Comparison of ENCODE assay signal across 9 mouse cellular contexts in the genomic region with DNA sequence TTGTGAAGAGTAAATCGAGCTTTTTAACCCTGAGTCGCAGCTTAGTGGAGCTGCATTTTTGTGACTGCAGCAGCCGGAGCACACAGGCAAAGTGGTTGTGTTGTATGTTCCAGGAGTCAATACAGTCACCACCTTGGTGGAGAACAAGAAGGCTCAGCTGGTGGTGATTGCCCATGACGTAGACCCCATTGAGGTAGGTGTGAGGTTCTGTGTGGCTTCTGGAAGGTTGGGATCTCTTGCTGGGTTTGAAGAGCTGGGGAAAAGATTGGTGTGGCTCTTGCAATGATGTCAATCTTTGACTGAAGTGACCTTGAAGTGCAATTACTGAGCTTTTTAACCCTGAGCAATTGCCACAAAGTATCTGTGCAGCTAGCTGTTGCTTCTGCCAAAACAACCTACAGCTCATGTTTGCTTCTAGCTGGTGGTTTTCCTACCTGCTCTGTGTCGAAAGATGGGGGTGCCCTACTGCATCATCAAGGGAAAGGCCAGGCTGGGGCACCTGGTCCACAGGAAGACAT. TPM values are rescaled to one million over a fixed set of nuclear protein-coding genes. Genes with fewer than 3 reads are reported as not detected.
DNase-seq lines count a peak whose midpoint lies in the region; ATAC-seq lines count a peak whose summit lies in the region.
"Had no signal": no experiment of that assay in that cellular context is flagged by ENCODE, and none has a peak within 500 bp of the region (broad histone marks: within the 10 kb centered on the region; RNA-seq: fewer than 3 reads in every experiment).

No protein-coding gene starts in this region.

- H3K4me1 ChIP-seq in megakaryocyte, embryonic 14.5 days: peaks cover 87% of the 10 kb centered on the region
- H3K4me1 ChIP-seq in forebrain, embryonic 14.5 days (ENCODE audit: control insufficient read depth, insufficient read depth, low read length): peaks cover 30% of the 10 kb centered on the region
- peaks cover 49% of the 10 kb centered on the region for H3K4me1 ChIP-seq in limb, embryonic 15.5 days
- peaks cover 34% of the 10 kb centered on the region for H3K4me1 ChIP-seq in stomach, embryonic 16.5 days (ENCODE audit: control insufficient read depth, insufficient read depth, low read length)

- H3K4me3 ChIP-seq in megakaryocyte, embryonic 14.5 days (replicated peaks): peak overlapping the region; percentile 100
- H3K4me3 ChIP-seq in forebrain, embryonic 14.5 days (ENCODE audit: low read depth, low read length): peak overlapping the region; percentile 75
- peak overlapping the region; percentile 77 for H3K4me3 ChIP-seq in limb, embryonic 15.5 days
- peak overlapping the region; percentile 87 for H3K4me3 ChIP-seq in stomach, embryonic 16.5 days (replicated peaks; ENCODE audit: low read length)

- peak overlapping the region; percentile 99 for H3K4me2 ChIP-seq in forebrain, embryonic 14.5 days (ENCODE audit: low read length)
- peak overlapping the region; percentile 82 for H3K4me2 ChIP-seq in limb, embryonic 15.5 days
- peak overlapping the region; percentile 100 for H3K4me2 ChIP-seq in stomach, embryonic 16.5 days (ENCODE audit: low read depth, low read length)

- H3K9ac ChIP-seq in forebrain, embryonic 14.5 days (ENCODE audit: low read length): peak overlapping the region; percentile 86
- H3K9ac ChIP-seq in limb, embryonic 15.5 days: peak overlapping the region; percentile 8; the same call in 1 of the 2 replicates
- peak overlapping the region; percentile 80 for H3K9ac ChIP-seq in stomach, embryonic 16.5 days (ENCODE audit: low read length)

- DNase-seq in forebrain, embryonic 14.5 days (ENCODE audit: low spot score): no peak
- DNase-seq in gastrocnemius, adult 8-10 months (ENCODE audit: low spot score in 2 of 2): no peak
- DNase-seq in spleen, postnatal 10 days (ENCODE audit: low spot score in 2 of 2): no peak
- DNase-seq: left cerebral cortex, postnatal 4 days; thymus, postnatal 25 days had no signal

- H3K36me3 ChIP-seq in megakaryocyte, embryonic 14.5 days (replicated peaks; ENCODE audit: low read length): peaks cover 58% of the 10 kb centered on the region
- H3K36me3 ChIP-seq in forebrain, embryonic 14.5 days (ENCODE audit: control insufficient read depth, insufficient read depth, low read length): peaks cover 49% of the 10 kb centered on the region
- peaks cover 48% of the 10 kb centered on the region for H3K36me3 ChIP-seq in limb, embryonic 15.5 days
- H3K36me3 ChIP-seq in stomach, embryonic 16.5 days (ENCODE audit: control insufficient read depth, insufficient read depth, low read length): peaks cover 26% of the 10 kb centered on the region

- H3K27ac ChIP-seq in forebrain, embryonic 14.5 days (ENCODE audit: low read depth, low read length): no peak overlapping the region
- H3K27ac ChIP-seq in limb, embryonic 15.5 days: no peak overlapping the region
- H3K27ac ChIP-seq in stomach, embryonic 16.5 days (ENCODE audit: low read length): no peak overlapping the region

- H3K9me3 ChIP-seq in megakaryocyte, embryonic 14.5 days: no peaks in the 10 kb centered on the region
- H3K9me3 ChIP-seq in forebrain, embryonic 14.5 days (replicated peaks; ENCODE audit: control insufficient read depth, low read length): no peaks in the 10 kb centered on the region
- no peaks in the 10 kb centered on the region for H3K9me3 ChIP-seq in limb, embryonic 15.5 days
- H3K9me3 ChIP-seq in stomach, embryonic 16.5 days (replicated peaks; ENCODE audit: control insufficient read depth, low read length): no peaks in the 10 kb centered on the region

- WGBS in forebrain, embryonic 14.5 days: 65% methylated on average over 5 of the region's 5 CpGs
- 64% methylated on average over 5 of the region's 5 CpGs for WGBS in limb, embryonic 15.5 days
- 73% methylated on average over 5 of the region's 5 CpGs for WGBS in stomach, embryonic 16.5 days

- no peaks in the 10 kb centered on the region for H3K27me3 ChIP-seq in megakaryocyte, embryonic 14.5 days (replicated peaks)
- no peaks in the 10 kb centered on the region for H3K27me3 ChIP-seq in forebrain, embryonic 14.5 days (replicated peaks; ENCODE audit: control insufficient read depth, insufficient read depth, low read length)
- H3K27me3 ChIP-seq in limb, embryonic 15.5 days: no peaks in the 10 kb centered on the region
- no peaks in the 10 kb centered on the region for H3K27me3 ChIP-seq in stomach, embryonic 16.5 days (ENCODE audit: control insufficient read depth, insufficient read depth, low read length)

- no peak for ATAC-seq in megakaryocyte, adult 5-6 weeks (ENCODE audit: poor library complexity, severe bottlenecking)
- no peak for ATAC-seq in forebrain, embryonic 14.5 days
- ATAC-seq in limb, embryonic 15.5 days (ENCODE audit: insufficient number of reproducible peaks, low FRiP score, low TSS enrichment, low read depth): no peak
- ATAC-seq in stomach, embryonic 16.5 days (ENCODE audit: insufficient read depth, low FRiP score): no peak

RNA-seq across cellular contexts. Expression of gene Rpl7a, which starts 1.7 kb away (rescaled TPM):
- 873 and 5,014 TPM in 2 replicates for polyA plus RNA-seq in megakaryocyte, embryonic 14.5 days (2012; ENCODE audit: insufficient read depth, low replicate concordance)
- 1,352 and 1,498 TPM in 2 replicates for total RNA-seq in megakaryocyte, adult 5-6 weeks (2015)
- 1,113 and 1,311 TPM in 2 replicates for total RNA-seq in megakaryocyte, adult 5-6 weeks (2017)
- polyA plus RNA-seq in forebrain, embryonic 14.5 days (2014; fragmentation: Nextera tagmentation; extraction: Ambion mirVana): 626 and 738 TPM in 2 replicates
- 544 and 594 TPM in 2 replicates for polyA plus RNA-seq in limb, embryonic 15.5 days (2015; fragmentation: Nextera tagmentation; extraction: Ambion mirVana)
- polyA plus RNA-seq in stomach, embryonic 16.5 days (2015; fragmentation: Nextera tagmentation; extraction: Ambion mirVana): 458 and 551 TPM in 2 replicates
- 100 to 1,000 TPM; 250 to 326 (median 272) TPM for total RNA-seq in gastrocnemius, adult 8-10 months (2022)

RNA-seq across cellular contexts. Expression of gene Med22, which starts 1.8 kb away (rescaled TPM):
- polyA plus RNA-seq in megakaryocyte, embryonic 14.5 days (2012; ENCODE audit: insufficient read depth, low replicate concordance): 29.1 and 39.9 TPM in 2 replicates
- total RNA-seq in megakaryocyte, adult 5-6 weeks (2015): 5.6 and 7.2 TPM in 2 replicates
- total RNA-seq in megakaryocyte, adult 5-6 weeks (2017): 10.9 and 12.7 TPM in 2 replicates
- polyA plus RNA-seq in forebrain, embryonic 14.5 days (2014; fragmentation: Nextera tagmentation; extraction: Ambion mirVana): 159 and 161 TPM in 2 replicates
- 48.3 and 59.8 TPM in 2 replicates for polyA plus RNA-seq in limb, embryonic 15.5 days (2015; fragmentation: Nextera tagmentation; extraction: Ambion mirVana)
- 43.0 and 46.6 TPM in 2 replicates for polyA plus RNA-seq in stomach, embryonic 16.5 days (2015; fragmentation: Nextera tagmentation; extraction: Ambion mirVana)
- total RNA-seq in gastrocnemius, adult 8-10 months (2022): 10 to 100 TPM; 13.9 to 18.2 (median 14.5) TPM

RNA-seq across cellular contexts. Expression of gene Surf2, which starts 3.9 kb away (rescaled TPM):
- polyA plus RNA-seq in megakaryocyte, embryonic 14.5 days (2012; ENCODE audit: insufficient read depth, low replicate concordance): 3.6 and 5.9 TPM in 2 replicates
- total RNA-seq in megakaryocyte, adult 5-6 weeks (2015): 31.3 and 35.6 TPM in 2 replicates
- 34.0 and 34.5 TPM in 2 replicates for total RNA-seq in megakaryocyte, adult 5-6 weeks (2017)
- polyA plus RNA-seq in forebrain, embryonic 14.5 days (2014; fragmentation: Nextera tagmentation; extraction: Ambion mirVana): 53.3 and 54.0 TPM in 2 replicates
- 32.4 and 41.0 TPM in 2 replicates for polyA plus RNA-seq in limb, embryonic 15.5 days (2015; fragmentation: Nextera tagmentation; extraction: Ambion mirVana)
- polyA plus RNA-seq in stomach, embryonic 16.5 days (2015; fragmentation: Nextera tagmentation; extraction: Ambion mirVana): 39.9 and 40.7 TPM in 2 replicates
- 10 to 100 TPM in 3 of 4 experiments, 1 to 10 TPM in 1; 9.5 to 14.7 (median 13.0) TPM for total RNA-seq in gastrocnemius, adult 8-10 months (2022)

RNA-seq across cellular contexts. Expression of gene Surf1, which starts 4.0 kb away (rescaled TPM):
- 14.4 and 22.6 TPM in 2 replicates for polyA plus RNA-seq in megakaryocyte, embryonic 14.5 days (2012; ENCODE audit: insufficient read depth, low replicate concordance)
- 102 and 106 TPM in 2 replicates for total RNA-seq in megakaryocyte, adult 5-6 weeks (2015)
- 61.3 and 77.4 TPM in 2 replicates for total RNA-seq in megakaryocyte, adult 5-6 weeks (2017)
- polyA plus RNA-seq in forebrain, embryonic 14.5 days (2014; fragmentation: Nextera tagmentation; extraction: Ambion mirVana): 72.0 and 74.2 TPM in 2 replicates
- polyA plus RNA-seq in limb, embryonic 15.5 days (2015; fragmentation: Nextera tagmentation; extraction: Ambion mirVana): 58.0 and 61.3 TPM in 2 replicates
- 59.9 and 61.8 TPM in 2 replicates for polyA plus RNA-seq in stomach, embryonic 16.5 days (2015; fragmentation: Nextera tagmentation; extraction: Ambion mirVana)
- total RNA-seq in gastrocnemius, adult 8-10 months (2022): 10 to 100 TPM; 36.3 to 50.3 (median 43.0) TPM

RNA-seq across cellular contexts. Expression of gene Surf6, which starts 9.6 kb away (rescaled TPM):
- 6.2 and 13.6 TPM in 2 replicates for polyA plus RNA-seq in megakaryocyte, embryonic 14.5 days (2012; ENCODE audit: insufficient read depth, low replicate concordance)
- 8.9 and 9.2 TPM in 2 replicates for total RNA-seq in megakaryocyte, adult 5-6 weeks (2015)
- total RNA-seq in megakaryocyte, adult 5-6 weeks (2017): 20.7 and 27.9 TPM in 2 replicates
- polyA plus RNA-seq in forebrain, embryonic 14.5 days (2014; fragmentation: Nextera tagmentation; extraction: Ambion mirVana): 15.4 and 17.2 TPM in 2 replicates
- 26.2 and 27.2 TPM in 2 replicates for polyA plus RNA-seq in limb, embryonic 15.5 days (2015; fragmentation: Nextera tagmentation; extraction: Ambion mirVana)
- 24.6 and 25.1 TPM in 2 replicates for polyA plus RNA-seq in stomach, embryonic 16.5 days (2015; fragmentation: Nextera tagmentation; extraction: Ambion mirVana)
- total RNA-seq in gastrocnemius, adult 8-10 months (2022): 10 to 100 TPM in 3 of 4 experiments, 1 to 10 TPM in 1; 9.5 to 12.1 (median 11.6) TPM

Comparison
In these comparisons a context has a peak if more than half of its experiments do, and no peak if none do; other contexts are left out.
1. H3K9ac ChIP-seq: peak in every context shown above with its lines; median percentile 86 in forebrain, embryonic 14.5 days; 80 in stomach, embryonic 16.5 days; 8 in limb, embryonic 15.5 days.